23 mouse cellular contexts compared by ENCODE assay signal in the genomic region with DNA sequence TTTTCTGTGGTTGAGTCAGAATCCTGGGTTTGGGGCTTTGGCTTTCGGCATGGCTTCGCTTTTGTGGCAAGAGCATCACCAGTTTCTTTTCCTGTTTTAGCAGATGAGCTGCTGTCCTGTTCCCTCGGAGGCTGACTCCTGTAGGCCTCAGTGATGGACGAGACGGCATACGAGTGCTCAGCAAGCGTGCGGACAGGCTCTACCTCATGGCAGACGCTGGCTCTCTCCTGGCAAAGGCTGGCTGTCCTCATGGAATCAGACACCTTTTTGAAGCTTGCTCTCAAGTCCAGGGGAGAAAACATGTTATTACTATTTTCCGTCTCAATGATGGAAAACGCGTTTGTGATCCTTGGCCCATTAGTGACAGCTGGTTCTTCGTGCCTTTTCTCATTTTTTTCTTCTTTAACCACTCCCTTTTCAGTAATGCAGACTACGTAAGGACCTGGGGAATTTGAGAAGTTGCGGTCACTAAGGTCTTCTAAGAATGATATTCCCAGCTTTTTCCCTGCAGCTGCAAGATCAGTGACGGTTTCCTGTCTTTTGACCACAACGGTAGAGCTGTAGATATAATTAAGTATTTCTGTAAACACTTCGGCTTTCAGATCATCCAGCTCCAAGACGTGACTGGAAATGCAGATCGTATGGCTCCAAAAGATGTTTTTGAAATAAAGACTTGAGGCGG. TPM values are rescaled to one million over a fixed set of nuclear protein-coding genes. Genes with fewer than 3 reads are reported as not detected.
DNase-seq lines count a peak whose midpoint lies in the region; ATAC-seq and TF ChIP-seq lines count a peak whose summit lies in the region.
"Had no signal": no experiment of that assay in that cellular context is flagged by ENCODE, and none has a peak within 500 bp of the region (broad histone marks: within the 10 kb centered on the region; RNA-seq: fewer than 3 reads in every experiment).

No protein-coding gene starts in this region.

- peak; percentile 26 for DNase-seq in cerebellum, adult 11-12 months
- no peak for DNase-seq in cerebellum, adult 9-11 months
- DNase-seq in kidney, postnatal 0 days (ENCODE audit: low spot score) = peak; percentile 39
- DNase-seq in lung, postnatal 0 days (ENCODE audit: low spot score) = peak; percentile 70
- DNase-seq in lung, postnatal 36 days = no peak
- no peak for DNase-seq in right cerebral cortex, postnatal 25 days
- DNase-seq: adrenal gland, postnatal 14 days; cerebellum, postnatal 10 days; heart, postnatal 14 days; kidney, adult 9 months; kidney, postnatal 36 days; right cerebral cortex, adult 18-20 months; thymus, postnatal 25 days had no signal

- H3K4me2 ChIP-seq in kidney, postnatal 0 days (ENCODE audit: low read length) = no peak overlapping the region
- H3K4me2 ChIP-seq in kidney, embryonic 14.5 days (replicated peaks; ENCODE audit: low read depth, low read length) = no peak overlapping the region
- no peak overlapping the region for H3K4me2 ChIP-seq in lung, postnatal 0 days (replicated peaks; ENCODE audit: low read depth, low read length)
- H3K4me2 ChIP-seq in stomach, embryonic 16.5 days (ENCODE audit: low read depth, low read length) = no peak overlapping the region
- H3K4me2 ChIP-seq: forebrain, embryonic 12.5 days; heart, embryonic 13.5 days; hindbrain, embryonic 13.5 days; limb, embryonic 13.5 days; midbrain, embryonic 15.5 days had no signal

- peaks cover 29% of the 10 kb centered on the region for H3K36me3 ChIP-seq in kidney, postnatal 0 days (ENCODE audit: insufficient read depth, low read length)
- peaks cover 34% of the 10 kb centered on the region for H3K36me3 ChIP-seq in kidney, embryonic 14.5 days (ENCODE audit: control insufficient read depth, insufficient read depth, low read length)
- H3K36me3 ChIP-seq in lung, postnatal 0 days (ENCODE audit: insufficient read depth, low read length) = peaks cover 5% of the 10 kb centered on the region; the same call in 1 of the 2 replicates
- peaks cover 22% of the 10 kb centered on the region for H3K36me3 ChIP-seq in stomach, embryonic 16.5 days (ENCODE audit: control insufficient read depth, insufficient read depth, low read length)

- no peaks in the 10 kb centered on the region; the same call in 1 of the 2 replicates for H3K4me1 ChIP-seq in kidney, postnatal 0 days (replicated peaks; ENCODE audit: insufficient read depth, low read length)
- no peaks in the 10 kb centered on the region for H3K4me1 ChIP-seq in kidney, embryonic 14.5 days (ENCODE audit: control insufficient read depth, insufficient read depth, low read length)
- H3K4me1 ChIP-seq in lung, postnatal 0 days (ENCODE audit: insufficient read depth, low read depth, low read length) = no peaks in the 10 kb centered on the region
- H3K4me1 ChIP-seq in stomach, embryonic 16.5 days (ENCODE audit: control insufficient read depth, insufficient read depth, low read length) = 0 out of 2 replicates have a peak, but pooled peaks cover 4% of the 10 kb centered on the region
- H3K4me1 ChIP-seq: hindbrain, embryonic 13.5 days; limb, embryonic 13.5 days; midbrain, embryonic 15.5 days had no signal

- H3K27ac ChIP-seq in kidney, postnatal 0 days = no peak overlapping the region
- no peak overlapping the region for H3K27ac ChIP-seq in kidney, embryonic 14.5 days (ENCODE audit: low read depth, low read length)
- peak overlapping the region; percentile 59; the same call in 1 of the 2 replicates for H3K27ac ChIP-seq in lung, postnatal 0 days (ENCODE audit: low read length)
- peak overlapping the region; percentile 51; the same call in 1 of the 2 replicates for H3K27ac ChIP-seq in stomach, embryonic 16.5 days (ENCODE audit: low read length)
- H3K27ac ChIP-seq: forebrain, embryonic 12.5 days; hindbrain, embryonic 13.5 days; limb, embryonic 13.5 days; liver, embryonic 14.5 days; midbrain, embryonic 15.5 days had no signal

- H3K4me3 ChIP-seq in kidney, postnatal 0 days (replicated peaks; ENCODE audit: low read depth, low read length) = no peak overlapping the region
- H3K4me3 ChIP-seq in kidney, embryonic 14.5 days (ENCODE audit: low read length) = no peak overlapping the region
- no peak overlapping the region for H3K4me3 ChIP-seq in lung, postnatal 0 days (ENCODE audit: low read depth, low read length)
- no peak overlapping the region for H3K4me3 ChIP-seq in stomach, embryonic 16.5 days (replicated peaks; ENCODE audit: low read length)
- H3K4me3 ChIP-seq: erythroblast, embryonic 14.5 days; forebrain, embryonic 12.5 days; heart, embryonic 13.5 days; hindbrain, embryonic 13.5 days; limb, embryonic 13.5 days; midbrain, embryonic 15.5 days had no signal

- WGBS in kidney, postnatal 0 days = 69% methylated on average over 21 of the region's 21 CpGs
- 76% methylated on average over 21 of the region's 21 CpGs for WGBS in kidney, embryonic 14.5 days
- 55% methylated on average over 21 of the region's 21 CpGs for WGBS in lung, postnatal 0 days
- 62% methylated on average over 21 of the region's 21 CpGs for WGBS in stomach, embryonic 16.5 days

- no peak for ATAC-seq in kidney, postnatal 0 days (replicated peaks; ENCODE audit: low FRiP score, low read depth)
- ATAC-seq in kidney, embryonic 14.5 days (ENCODE audit: low FRiP score, low TSS enrichment) = no peak
- ATAC-seq in lung, postnatal 0 days = peak; percentile 32
- ATAC-seq in stomach, embryonic 16.5 days (ENCODE audit: insufficient read depth, low FRiP score) = no peak
- ATAC-seq: inflammation-experienced regulatory T-cells, adult 6 months; midbrain, embryonic 15.5 days had no signal

- H3K27me3 ChIP-seq in kidney, postnatal 0 days (ENCODE audit: insufficient read depth, low read length) = no peaks in the 10 kb centered on the region
- H3K27me3 ChIP-seq in kidney, embryonic 14.5 days (ENCODE audit: control insufficient read depth, insufficient read depth, low read length) = no peaks in the 10 kb centered on the region
- H3K27me3 ChIP-seq in lung, postnatal 0 days (replicated peaks; ENCODE audit: insufficient read depth, low read length) = no peaks in the 10 kb centered on the region
- no peaks in the 10 kb centered on the region for H3K27me3 ChIP-seq in stomach, embryonic 16.5 days (ENCODE audit: control insufficient read depth, insufficient read depth, low read length)
- H3K27me3 ChIP-seq: heart, embryonic 13.5 days; hindbrain, embryonic 13.5 days; limb, embryonic 13.5 days; midbrain, embryonic 15.5 days had no signal

- H3K9ac ChIP-seq in kidney, postnatal 0 days (ENCODE audit: low read depth, low read length) = no peak overlapping the region
- no peak overlapping the region for H3K9ac ChIP-seq in kidney, embryonic 14.5 days (ENCODE audit: low read depth, low read length)
- H3K9ac ChIP-seq in lung, postnatal 0 days (replicated peaks; ENCODE audit: low read depth) = no peak overlapping the region
- no peak overlapping the region for H3K9ac ChIP-seq in stomach, embryonic 16.5 days (ENCODE audit: low read length)
- H3K9ac ChIP-seq: forebrain, embryonic 12.5 days; heart, embryonic 13.5 days; hindbrain, embryonic 13.5 days; limb, embryonic 13.5 days; liver, embryonic 14.5 days; midbrain, embryonic 15.5 days had no signal

- no peaks in the 10 kb centered on the region for H3K9me3 ChIP-seq in kidney, postnatal 0 days (replicated peaks; ENCODE audit: low read length)
- H3K9me3 ChIP-seq in kidney, embryonic 14.5 days (ENCODE audit: control insufficient read depth, low read length) = no peaks in the 10 kb centered on the region
- no peaks in the 10 kb centered on the region for H3K9me3 ChIP-seq in lung, postnatal 0 days (ENCODE audit: low read length)
- no peaks in the 10 kb centered on the region for H3K9me3 ChIP-seq in stomach, embryonic 16.5 days (replicated peaks; ENCODE audit: control insufficient read depth, low read length)
- H3K9me3 ChIP-seq: forebrain, embryonic 12.5 days; heart, embryonic 13.5 days; hindbrain, embryonic 13.5 days; limb, embryonic 13.5 days; midbrain, embryonic 15.5 days had no signal

- no peak for TF ChIP-seq CTCF in kidney, postnatal 0 days (IDR thresholded peaks at IDR 0.05; ENCODE audit: low read depth)
- no peak for TF ChIP-seq CTCF in lung, postnatal 0 days (IDR thresholded peaks at IDR 0.05)

- TF ChIP-seq EP300 in lung, postnatal 0 days (IDR thresholded peaks at IDR 0.05) = no peak

RNA-seq across cellular contexts. Expression of a gene that starts 56.9 kb away (rescaled TPM):
- polyA plus RNA-seq in kidney, postnatal 0 days (2015; fragmentation: Nextera tagmentation; extraction: Ambion mirVana) = 13.8 and 14.9 TPM in 2 replicates
- 14.5 and 18.9 TPM in 2 replicates for polyA plus RNA-seq in kidney, embryonic 14.5 days (2014; fragmentation: Nextera tagmentation; extraction: Ambion mirVana)
- polyA plus RNA-seq in lung, postnatal 0 days (2015; fragmentation: Nextera tagmentation; extraction: Ambion mirVana) = 12.3 and 15.6 TPM in 2 replicates
- 16.5 and 19.0 TPM in 2 replicates for polyA plus RNA-seq in stomach, embryonic 16.5 days (2015; fragmentation: Nextera tagmentation; extraction: Ambion mirVana)
- polyA plus RNA-seq: erythroblast, embryonic 14.5 days had no signal

Comparison
In these comparisons a context has a peak if more than half of its experiments do, and no peak if none do; other contexts are left out.
1. DNase-seq: peak in cerebellum, adult 11-12 months (single experiment), kidney, postnatal 0 days (single experiment) and lung, postnatal 0 days (single experiment); none in cerebellum, adult 9-11 months (single experiment), lung, postnatal 36 days (single experiment) and right cerebral cortex, postnatal 25 days (single experiment).
2. H3K27ac ChIP-seq: peak in lung, postnatal 0 days (single experiment) and stomach, embryonic 16.5 days (single experiment); none in kidney, postnatal 0 days (single experiment) and kidney, embryonic 14.5 days (single experiment).